8 mouse cellular contexts compared by ENCODE assay signal in genomic region chr4:101419911-101420880, GRCm38 (mm10). TPM values are rescaled to one million over a fixed set of nuclear protein-coding genes. Genes with fewer than 3 reads are reported as not detected.
DNase-seq lines count a peak whose midpoint lies in the region; ATAC-seq and TF ChIP-seq lines count a peak whose summit lies in the region.

No protein-coding gene starts in this region.

- H3K4me3 ChIP-seq in forebrain, postnatal 0 days (ENCODE audit: low read depth, low read length) = peak overlapping the region; percentile 61
- peak overlapping the region; percentile 86 for H3K4me3 ChIP-seq in liver, embryonic 11.5 days (ENCODE audit: low read depth, low read length)
- H3K4me3 ChIP-seq in olfactory bulb, adult 2 months (ENCODE audit: insufficient read depth, low read depth, low read length) = peak overlapping the region; percentile 55

- peak overlapping the region; percentile 57 for H3K9ac ChIP-seq in forebrain, postnatal 0 days
- peak overlapping the region; percentile 93 for H3K9ac ChIP-seq in liver, embryonic 11.5 days (ENCODE audit: low read depth, low read length)

- no peaks in the 10 kb centered on the region for H3K36me3 ChIP-seq in forebrain, postnatal 0 days (ENCODE audit: insufficient read depth)
- H3K36me3 ChIP-seq in liver, embryonic 11.5 days (ENCODE audit: control insufficient read depth, insufficient read depth, low read length) = 0 out of 2 replicates have a peak, but pooled peaks cover 2% of the 10 kb centered on the region

- ATAC-seq in forebrain, postnatal 0 days = peak; percentile 79
- ATAC-seq in liver, embryonic 11.5 days (replicated peaks; ENCODE audit: low FRiP score) = peak; percentile 80

- intact Hi-C loops in gastrocnemius, postnatal 14 days (cut with DNase I; ENCODE audit: low total_unique reads) = no loop called here

- no peaks in the 10 kb centered on the region; the same call in 1 of the 2 replicates for H3K4me1 ChIP-seq in forebrain, postnatal 0 days (ENCODE audit: insufficient read depth)
- H3K4me1 ChIP-seq in liver, embryonic 11.5 days (replicated peaks; ENCODE audit: control insufficient read depth, insufficient read depth, low read length) = peaks cover 12% of the 10 kb centered on the region; the same call in 1 of the 2 replicates
- H3K4me1 ChIP-seq in olfactory bulb, adult 2 months (ENCODE audit: control insufficient read depth, insufficient read depth, low read length) = peaks cover 4% of the 10 kb centered on the region; the same call in 1 of the 2 replicates

- TF ChIP-seq POLR2A in olfactory bulb, adult 2 months (IDR thresholded peaks at IDR 0.05; ENCODE audit: insufficient read depth, low read depth, low read length) = no peak

- no peak overlapping the region for H3K27ac ChIP-seq in forebrain, postnatal 0 days (ENCODE audit: low read depth, low read length)
- peak overlapping the region; percentile 61; the same call in 1 of the 2 replicates for H3K27ac ChIP-seq in liver, embryonic 11.5 days (ENCODE audit: low read depth, low read length)
- H3K27ac ChIP-seq in olfactory bulb, adult 2 months (ENCODE audit: insufficient read depth, low read depth, low read length) = no peak overlapping the region

- DNase-seq in gastrocnemius, postnatal 10 days = peak; percentile 38
- DNase-seq in gastrocnemius, postnatal 14 days = no peak
- peak; percentile 21 for DNase-seq in 416B (ENCODE audit: low read depth)
- DNase-seq in cerebellum, adult 11-12 months = peak; percentile 48
- DNase-seq in forebrain, postnatal 0 days = no peak
- DNase-seq in liver, embryonic 11.5 days (ENCODE audit: low spot score) = peak; percentile 63
- no peak for DNase-seq in frontal cortex, adult 2 months (ENCODE audit: extremely low spot score in 1 of 2, low spot score in 1 of 2)

- no peaks in the 10 kb centered on the region for H3K9me3 ChIP-seq in forebrain, postnatal 0 days (ENCODE audit: low read length)
- H3K9me3 ChIP-seq in liver, embryonic 11.5 days (ENCODE audit: control insufficient read depth, low read length) = no peaks in the 10 kb centered on the region

- H3K4me2 ChIP-seq in forebrain, postnatal 0 days (ENCODE audit: low read depth) = peak overlapping the region; percentile 98
- peak overlapping the region; percentile 98 for H3K4me2 ChIP-seq in liver, embryonic 11.5 days

- TF ChIP-seq CTCF in forebrain, postnatal 0 days (IDR thresholded peaks at IDR 0.05; ENCODE audit: low read depth) = no peak
- TF ChIP-seq CTCF in olfactory bulb, adult 2 months (IDR thresholded peaks at IDR 0.05; ENCODE audit: insufficient read depth, low read depth, low read length) = no peak

- H3K27me3 ChIP-seq in forebrain, postnatal 0 days (ENCODE audit: insufficient read depth, low read length) = no peaks in the 10 kb centered on the region
- H3K27me3 ChIP-seq in liver, embryonic 11.5 days (replicated peaks; ENCODE audit: control insufficient read depth, insufficient read depth, low read length) = no peaks in the 10 kb centered on the region

- 3% methylated on average over 71 of the region's 90 CpGs for WGBS in forebrain, postnatal 0 days
- WGBS in liver, embryonic 11.5 days = 2% methylated on average over 73 of the region's 90 CpGs
- WGBS in olfactory bulb, adult 2 months = 2% methylated on average over 90 of the region's 90 CpGs

RNA-seq across cellular contexts. Expression of gene Ak4, which starts 1.1 kb away (rescaled TPM):
- total RNA-seq in gastrocnemius, postnatal 10 days (2021) = 1 to 10 TPM; 7.4 to 8.8 TPM
- total RNA-seq in gastrocnemius, postnatal 14 days (2021) = 1 to 10 TPM; 3.4 to 4.9 TPM
- total RNA-seq in forebrain, postnatal 0 days (2014; rRNA removed) = 8.4 and 10.2 TPM in 2 replicates
- 4.3 and 6.0 TPM in 2 replicates for polyA plus RNA-seq in forebrain, postnatal 0 days (2015; fragmentation: Nextera tagmentation; extraction: Ambion mirVana)
- polyA plus RNA-seq in liver, embryonic 11.5 days (2014; fragmentation: Nextera tagmentation; extraction: Ambion mirVana) = 14.8 and 17.0 TPM in 2 replicates
- polyA plus RNA-seq in olfactory bulb, adult 2 months (2012; ENCODE audit: insufficient read depth, insufficient read length, low replicate concordance, missing spikeins) = not detected in 2 replicates
- 25.6 and 25.7 TPM in 2 replicates for polyA plus RNA-seq in frontal cortex, adult 2 months (2012; rRNA removed)

Comparison
In these comparisons a context has a peak if more than half of its experiments do, and no peak if none do; other contexts are left out.
1. DNase-seq: peak in gastrocnemius, postnatal 10 days (single experiment), 416B (single experiment), cerebellum, adult 11-12 months (single experiment) and liver, embryonic 11.5 days (single experiment); none in gastrocnemius, postnatal 14 days (single experiment), forebrain, postnatal 0 days (single experiment) and frontal cortex, adult 2 months (0 of 2).
2. Peak in every context shown above with its lines, with median percentiles within 50 percentile points of each other: H3K4me3 ChIP-seq.